Mouse (Mus musculus): Measurements from ENCODE around the gene Sesn2.

Gene Sesn2

GRCm38 (mm10) chr4:132514555-132515135 is 4.3 kb upstream of the Sesn2 start:
- DNase-seq (ENCODE audit: low read depth, low spot score) = peak; percentile 84

GRCm38 (mm10) chr4:132513395-132514273 is 3.3 kb upstream of the Sesn2 start:
- no peak for DNase-seq (ENCODE audit: low read depth, low spot score)

GRCm38 (mm10) chr4:132512080-132512479 is 1.8 kb upstream of the Sesn2 start:
- no peak for DNase-seq (ENCODE audit: low read depth, low spot score)

- peak; percentile 32 for DNase-seq (ENCODE audit: low read depth, low spot score)
Measured at GRCm38 (mm10) chr4:132509621-132510296, 542 bp downstream of the Sesn2 start.

GRCm38 (mm10) chr4:132507210-132507609 is 3.1 kb downstream of the Sesn2 start:
- DNase-seq (ENCODE audit: low read depth, low spot score) = no peak

- DNase-seq (ENCODE audit: low read depth, low spot score) = no peak
Measured at GRCm38 (mm10) chr4:132506250-132506649, 4.1 kb downstream of the Sesn2 start.

- DNase-seq (ENCODE audit: low read depth, low spot score) = no peak
Measured at GRCm38 (mm10) chr4:132505800-132506199, 4.5 kb downstream of the Sesn2 start.

GRCm38 (mm10) chr4:132505034-132505738 is 5.1 kb downstream of the Sesn2 start:
- no peak for DNase-seq (ENCODE audit: low read depth, low spot score)

GRCm38 (mm10) chr4:132503344-132503743 is 7.0 kb downstream of the Sesn2 start:
- no peak for DNase-seq (ENCODE audit: low read depth, low spot score)

- no peak for DNase-seq (ENCODE audit: low read depth, low spot score)
Measured at GRCm38 (mm10) chr4:132501639-132502038, 8.7 kb downstream of the Sesn2 start.

- no peak for DNase-seq (ENCODE audit: low read depth, low spot score)
Measured at GRCm38 (mm10) chr4:132494271-132494918, 15.9 kb downstream of the Sesn2 start.

GRCm38 (mm10) chr4:132492178-132493060 is 17.9 kb downstream of the Sesn2 start:
- DNase-seq (ENCODE audit: low read depth, low spot score) = peak; percentile 34

- DNase-seq (ENCODE audit: low read depth, low spot score) = peak; percentile 19
Measured at GRCm38 (mm10) chr4:132491748-132492147, 18.6 kb downstream of the Sesn2 start.

GRCm38 (mm10) chr4:132491057-132491456 is 19.2 kb downstream of the Sesn2 start:
- no peak for DNase-seq (ENCODE audit: low read depth, low spot score)

- no peak for DNase-seq (ENCODE audit: low read depth, low spot score)
Measured at GRCm38 (mm10) chr4:132490273-132491010, 19.9 kb downstream of the Sesn2 start.

- no peak for DNase-seq (ENCODE audit: low read depth, low spot score)
Measured at GRCm38 (mm10) chr4:132488976-132489375, 21.3 kb downstream of the Sesn2 start.

GRCm38 (mm10) chr4:132488521-132488920 is 21.8 kb downstream of the Sesn2 start:
- no peak for DNase-seq (ENCODE audit: low read depth, low spot score)

GRCm38 (mm10) chr4:132484820-132485219 is 25.5 kb downstream of the Sesn2 start:
- no peak for DNase-seq (ENCODE audit: low read depth, low spot score)

GRCm38 (mm10) chr4:132484231-132484630 is 26.1 kb downstream of the Sesn2 start:
- no peak for DNase-seq (ENCODE audit: low read depth, low spot score)

Data from skeletal muscle tissue, adult 2 months (tissue).